Mouse (Mus musculus): ENCODE measurements at regions not wholly inside any gene's neighbourhood (a gene's known extent, or its start where the extent isn't known, plus 50 kb on each side); places are given as distances from the start of the nearest gene placed in this dataset.

DNA sequence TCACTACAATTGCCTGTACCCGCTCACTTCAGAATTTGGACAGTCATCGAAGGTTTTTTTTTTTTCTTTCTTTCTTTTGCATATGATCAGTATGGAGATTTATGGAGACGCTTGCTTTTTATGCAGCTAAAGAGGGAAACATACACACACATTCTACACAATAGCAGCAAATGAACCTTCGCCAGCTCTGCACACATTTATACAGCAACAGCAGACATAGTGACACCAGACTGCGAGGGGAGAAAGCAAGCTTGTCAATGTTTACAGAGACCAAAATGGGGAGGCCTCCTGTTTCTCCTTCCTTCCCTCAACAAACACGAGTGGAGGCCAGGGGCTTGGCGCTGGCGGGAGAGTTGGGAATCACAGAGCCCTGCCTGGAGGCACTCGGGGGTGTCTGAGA is 202.8 kb upstream of the 3110018I06Rik start:
- 75% methylated on average over 9 of the region's 9 CpGs for WGBS
- DNase-seq = no peak
- TF ChIP-seq CTCF (IDR thresholded peaks at IDR 0.05; ENCODE audit: borderline replicate concordance, insufficient read depth, low read depth, low read length) (no peak), POLR2A (IDR thresholded peaks at IDR 0.05; ENCODE audit: borderline replicate concordance, insufficient read depth, low read length) (no peak)
- Histone ChIP-seq H3K4me1 (ENCODE audit: control insufficient read depth, insufficient read depth, low read length) (no peaks in the 10 kb centered on the region), H3K27ac (ENCODE audit: insufficient read depth, low read length) (no peak overlapping the region), H3K4me3 (replicated peaks; ENCODE audit: insufficient read depth, low read depth, low read length) (no peak overlapping the region), H3K27me3 (ENCODE audit: control insufficient read depth, insufficient read depth, low read length) (no peaks in the 10 kb centered on the region)

DNA sequence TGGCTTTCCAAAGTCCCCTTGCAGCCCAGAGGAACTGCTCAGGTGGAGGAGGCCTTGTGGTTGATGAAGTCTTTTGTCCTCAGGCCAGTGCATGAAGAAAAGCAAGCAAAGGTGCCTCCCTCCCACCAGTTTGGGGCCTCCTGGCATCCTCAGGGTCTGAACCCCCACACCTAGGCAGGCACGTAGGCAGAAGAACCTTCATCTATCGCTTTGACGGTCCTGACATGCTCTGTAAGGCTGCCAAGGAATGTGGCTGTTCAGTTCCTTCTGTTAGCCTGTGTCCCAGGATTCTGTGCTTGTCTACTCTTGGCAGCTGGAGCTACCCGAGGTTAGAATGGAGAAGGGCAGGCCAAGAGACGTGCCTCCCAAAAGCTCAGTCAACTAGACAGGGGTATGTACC is 197.1 kb upstream of the 3110018I06Rik start:
- Histone ChIP-seq H3K4me1 (ENCODE audit: control insufficient read depth, insufficient read depth, low read length) (no peaks in the 10 kb centered on the region), H3K27me3 (ENCODE audit: control insufficient read depth, insufficient read depth, low read length) (no peaks in the 10 kb centered on the region), H3K4me3 (replicated peaks; ENCODE audit: insufficient read depth, low read depth, low read length) (no peak overlapping the region), H3K27ac (ENCODE audit: insufficient read depth, low read length) (no peak overlapping the region)
- no peak for DNase-seq
- TF ChIP-seq POLR2A (IDR thresholded peaks at IDR 0.05; ENCODE audit: borderline replicate concordance, insufficient read depth, low read length) (no peak), CTCF (IDR thresholded peaks at IDR 0.05; ENCODE audit: borderline replicate concordance, insufficient read depth, low read depth, low read length) (no peak)
- WGBS = 44% methylated on average over 5 of the region's 5 CpGs

DNA sequence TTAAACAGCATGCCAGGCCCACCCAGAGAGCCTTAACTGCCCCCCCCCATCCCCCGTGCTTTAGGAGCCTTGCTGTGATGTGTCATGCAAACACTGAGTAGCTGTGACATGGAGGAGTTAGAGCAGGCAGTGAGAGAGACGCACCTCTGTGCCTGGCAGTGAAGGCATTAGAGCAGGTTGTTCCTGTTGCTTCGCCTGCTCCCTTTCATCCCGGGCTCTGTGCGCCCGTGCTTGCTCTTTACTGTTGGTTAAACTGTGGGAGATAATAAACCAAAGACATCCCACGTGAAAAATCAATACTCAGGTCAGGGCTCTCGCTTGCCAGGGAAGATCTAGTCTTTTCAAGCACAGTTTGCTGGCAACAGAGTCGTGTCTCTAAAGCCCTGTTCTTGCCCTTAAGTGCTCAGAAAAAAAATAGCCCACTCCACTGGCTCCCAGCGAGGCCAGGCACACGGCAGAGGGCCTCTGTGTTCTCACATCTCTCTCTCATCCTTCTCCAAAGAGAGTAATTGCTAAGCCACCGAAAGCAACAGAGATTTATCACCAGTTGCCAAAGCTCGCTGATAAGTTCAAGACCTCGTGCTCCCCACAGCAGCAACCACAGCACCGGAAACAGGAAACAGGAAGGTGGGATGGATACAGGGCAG is 181.2 kb upstream of the 3110018I06Rik start:
- DNase-seq = no peak
- TF ChIP-seq CTCF (IDR thresholded peaks at IDR 0.05; ENCODE audit: borderline replicate concordance, insufficient read depth, low read depth, low read length) = no peak
- no peak for TF ChIP-seq POLR2A (IDR thresholded peaks at IDR 0.05; ENCODE audit: borderline replicate concordance, insufficient read depth, low read length)
- no peaks in the 10 kb centered on the region for H3K27me3 ChIP-seq (ENCODE audit: control insufficient read depth, insufficient read depth, low read length)
- H3K4me3 ChIP-seq (replicated peaks; ENCODE audit: insufficient read depth, low read depth, low read length) = no peak overlapping the region
- H3K4me1 ChIP-seq (ENCODE audit: control insufficient read depth, insufficient read depth, low read length) = no peaks in the 10 kb centered on the region
- 56% methylated on average over 15 of the region's 15 CpGs for WGBS
- H3K27ac ChIP-seq (ENCODE audit: insufficient read depth, low read length) = no peak overlapping the region

DNA sequence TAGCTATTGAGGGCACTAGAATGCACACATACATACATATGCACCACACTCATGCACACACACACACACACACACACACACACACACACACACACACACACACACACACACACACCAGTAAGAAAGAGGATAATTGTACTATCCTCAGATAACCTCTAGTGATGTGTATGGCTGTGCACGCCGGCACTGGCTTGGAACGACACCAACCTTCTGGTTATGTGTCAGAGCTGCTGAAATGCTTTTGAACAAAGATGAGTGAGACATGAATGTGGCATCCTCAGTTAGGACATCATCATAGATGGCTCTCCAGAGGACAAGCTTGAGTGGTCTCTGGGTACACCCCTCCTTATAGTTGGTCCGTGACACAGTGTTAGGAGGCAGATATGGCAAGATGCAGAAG is 173.0 kb upstream of the 3110018I06Rik start:
- Histone ChIP-seq H3K27me3 (ENCODE audit: control insufficient read depth, insufficient read depth, low read length) (no peaks in the 10 kb centered on the region), H3K4me3 (replicated peaks; ENCODE audit: insufficient read depth, low read depth, low read length) (no peak overlapping the region), H3K27ac (ENCODE audit: insufficient read depth, low read length) (no peak overlapping the region), H3K4me1 (ENCODE audit: control insufficient read depth, insufficient read depth, low read length) (no peaks in the 10 kb centered on the region)
- WGBS = 59% methylated on average over 4 of the region's 4 CpGs
- TF ChIP-seq POLR2A (IDR thresholded peaks at IDR 0.05; ENCODE audit: borderline replicate concordance, insufficient read depth, low read length) (no peak), CTCF (IDR thresholded peaks at IDR 0.05; ENCODE audit: borderline replicate concordance, insufficient read depth, low read depth, low read length) (no peak)
- no peak for DNase-seq

- WGBS = 56% methylated on average over 7 of the region's 7 CpGs
- Histone ChIP-seq H3K27ac (ENCODE audit: insufficient read depth, low read length) (no peak overlapping the region), H3K4me1 (ENCODE audit: control insufficient read depth, insufficient read depth, low read length) (no peaks in the 10 kb centered on the region), H3K4me3 (replicated peaks; ENCODE audit: insufficient read depth, low read depth, low read length) (no peak overlapping the region), H3K27me3 (ENCODE audit: control insufficient read depth, insufficient read depth, low read length) (no peaks in the 10 kb centered on the region)
- TF ChIP-seq CTCF (IDR thresholded peaks at IDR 0.05; ENCODE audit: borderline replicate concordance, insufficient read depth, low read depth, low read length) = no peak
- no peak for TF ChIP-seq POLR2A (IDR thresholded peaks at IDR 0.05; ENCODE audit: borderline replicate concordance, insufficient read depth, low read length)
- no peak for DNase-seq
Measured at GRCm38 (mm10) chr12:107322861-107323260, 165.6 kb upstream of the 3110018I06Rik start.

GRCm38 (mm10) chr12:107326101-107326500 is 162.3 kb upstream of the 3110018I06Rik start:
- no peak overlapping the region for H3K4me3 ChIP-seq (replicated peaks; ENCODE audit: insufficient read depth, low read depth, low read length)
- no peaks in the 10 kb centered on the region for H3K4me1 ChIP-seq (ENCODE audit: control insufficient read depth, insufficient read depth, low read length)
- no peaks in the 10 kb centered on the region for H3K27me3 ChIP-seq (ENCODE audit: control insufficient read depth, insufficient read depth, low read length)
- H3K27ac ChIP-seq (ENCODE audit: insufficient read depth, low read length) = no peak overlapping the region
- TF ChIP-seq POLR2A (IDR thresholded peaks at IDR 0.05; ENCODE audit: borderline replicate concordance, insufficient read depth, low read length) (no peak), CTCF (IDR thresholded peaks at IDR 0.05; ENCODE audit: borderline replicate concordance, insufficient read depth, low read depth, low read length) (no peak)
- no peak for DNase-seq
- WGBS = 97% methylated on average over 10 of the region's 10 CpGs

- Histone ChIP-seq H3K27ac (ENCODE audit: insufficient read depth, low read length) (no peak overlapping the region), H3K27me3 (ENCODE audit: control insufficient read depth, insufficient read depth, low read length) (no peaks in the 10 kb centered on the region), H3K4me3 (replicated peaks; ENCODE audit: insufficient read depth, low read depth, low read length) (no peak overlapping the region), H3K4me1 (ENCODE audit: control insufficient read depth, insufficient read depth, low read length) (no peaks in the 10 kb centered on the region)
- TF ChIP-seq POLR2A (IDR thresholded peaks at IDR 0.05; ENCODE audit: borderline replicate concordance, insufficient read depth, low read length) = no peak
- no peak for TF ChIP-seq CTCF (IDR thresholded peaks at IDR 0.05; ENCODE audit: borderline replicate concordance, insufficient read depth, low read depth, low read length)
- 65% methylated on average over 9 of the region's 9 CpGs for WGBS
- DNase-seq = no peak
Measured at GRCm38 (mm10) chr12:107327107-107327770, 161.2 kb upstream of the 3110018I06Rik start.

DNA sequence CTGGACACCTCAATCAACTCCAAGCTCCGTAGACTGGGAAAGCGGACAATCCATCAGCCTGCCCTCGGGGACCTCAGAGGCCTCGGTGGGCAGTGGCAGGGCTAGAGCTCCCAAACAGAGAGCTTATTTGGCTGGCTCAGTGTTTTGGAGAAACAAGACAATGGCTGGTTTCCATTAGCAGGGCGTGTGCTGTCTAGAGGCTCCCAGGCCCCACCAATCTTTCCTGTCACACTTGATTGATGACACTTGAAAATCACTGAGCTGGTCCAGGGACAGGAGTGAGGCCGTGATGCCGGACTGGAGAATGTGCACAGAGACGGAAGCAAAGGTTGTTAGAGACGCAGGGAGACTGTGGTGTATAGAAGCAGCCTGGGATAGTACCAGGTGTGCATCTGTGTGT is 159.4 kb upstream of the 3110018I06Rik start:
- 47% methylated on average over 9 of the region's 9 CpGs for WGBS
- TF ChIP-seq CTCF (IDR thresholded peaks at IDR 0.05; ENCODE audit: borderline replicate concordance, insufficient read depth, low read depth, low read length) (no peak), POLR2A (IDR thresholded peaks at IDR 0.05; ENCODE audit: borderline replicate concordance, insufficient read depth, low read length) (no peak)
- Histone ChIP-seq H3K4me1 (ENCODE audit: control insufficient read depth, insufficient read depth, low read length) (no peaks in the 10 kb centered on the region), H3K27ac (ENCODE audit: insufficient read depth, low read length) (no peak overlapping the region), H3K4me3 (replicated peaks; ENCODE audit: insufficient read depth, low read depth, low read length) (no peak overlapping the region), H3K27me3 (ENCODE audit: control insufficient read depth, insufficient read depth, low read length) (no peaks in the 10 kb centered on the region)
- no peak for DNase-seq

Data from cerebellum, adult 2 months (tissue).